Mouse (Mus musculus): ENCODE measurements around the gene Dyx1c1. TPM values are rescaled to one million over a fixed set of nuclear protein-coding genes. Genes with fewer than 3 reads are reported as not detected.

The Dyx1c1 gene
- polyA plus RNA-seq, 1 experiment: 0.06 TPM

DNA sequence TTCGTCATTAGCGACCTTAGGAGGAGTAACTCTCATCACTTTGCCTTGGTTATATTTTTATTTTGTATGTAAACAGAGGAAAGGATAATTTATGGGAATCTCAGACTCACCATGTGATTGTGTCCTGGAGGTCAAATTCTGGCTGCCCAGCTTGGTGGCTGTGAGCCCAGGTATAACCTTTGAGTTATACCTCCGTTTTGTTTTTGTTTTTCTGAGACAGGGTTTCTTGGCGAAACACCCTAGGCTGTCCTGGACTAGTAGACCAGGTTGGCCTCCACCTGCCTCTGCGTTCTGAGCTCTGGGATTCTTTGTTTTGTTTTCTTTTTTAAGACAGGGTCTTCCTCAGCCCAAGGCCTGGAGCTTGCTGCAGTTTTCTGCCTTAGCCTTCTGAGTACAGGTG lies 30.1 kb downstream of the Dyx1c1 start:
- H3K4me1 ChIP-seq (ENCODE audit: control insufficient read depth, insufficient read depth, insufficient read length, low read length): no peaks in the 10 kb centered on the region; the same call in 1 of the 2 replicates
- H3K27ac ChIP-seq (ENCODE audit: insufficient read depth, low read depth, low read length): no peak overlapping the region
- no peaks in the 10 kb centered on the region for H3K36me3 ChIP-seq (ENCODE audit: control insufficient read depth, insufficient read depth, low read length)
- no peak for TF ChIP-seq CTCF (IDR thresholded peaks at IDR 0.05; ENCODE audit: extremely low read depth, insufficient read length, insufficient replicate concordance, low read depth, low read length)
- TF ChIP-seq POLR2A (IDR thresholded peaks at IDR 0.05; ENCODE audit: low read depth, low read length): no peak
- H3K27me3 ChIP-seq (ENCODE audit: control insufficient read depth, insufficient read depth, low read length): no peaks in the 10 kb centered on the region
- no peak overlapping the region for H3K4me3 ChIP-seq (ENCODE audit: low read depth, low read length)
- WGBS: 84% methylated on average over 5 of the region's 5 CpGs

DNA sequence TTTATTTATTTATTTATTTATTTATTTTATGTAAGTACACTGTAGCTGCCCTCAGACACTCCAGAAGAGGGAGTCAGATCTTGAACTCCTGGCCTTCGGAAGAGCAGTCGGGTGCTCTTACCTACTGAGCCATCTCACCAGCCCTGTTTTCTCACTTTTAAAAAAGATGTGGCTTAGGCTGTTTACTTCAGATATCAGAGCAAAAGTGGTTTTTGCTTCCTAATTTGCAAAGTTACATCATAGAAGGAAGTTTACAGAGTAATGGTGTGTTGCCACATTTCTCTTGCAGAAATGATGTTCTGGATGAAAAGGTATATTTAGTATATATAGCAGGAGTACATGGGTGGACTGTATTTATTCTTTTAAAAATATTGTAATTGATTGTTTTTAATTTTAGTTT lies 32.8 kb downstream of the Dyx1c1 start:
- TF ChIP-seq POLR2A (IDR thresholded peaks at IDR 0.05; ENCODE audit: low read depth, low read length): no peak
- no peak for TF ChIP-seq CTCF (IDR thresholded peaks at IDR 0.05; ENCODE audit: extremely low read depth, insufficient read length, insufficient replicate concordance, low read depth, low read length)
- H3K36me3 ChIP-seq (ENCODE audit: control insufficient read depth, insufficient read depth, low read length): no peaks in the 10 kb centered on the region
- H3K27ac ChIP-seq (ENCODE audit: insufficient read depth, low read depth, low read length): no peak overlapping the region
- H3K4me1 ChIP-seq (ENCODE audit: control insufficient read depth, insufficient read depth, insufficient read length, low read length): no peaks in the 10 kb centered on the region
- WGBS: 85% methylated on average over 2 of the region's 2 CpGs
- no peak overlapping the region for H3K4me3 ChIP-seq (ENCODE audit: low read depth, low read length)
- no peaks in the 10 kb centered on the region for H3K27me3 ChIP-seq (ENCODE audit: control insufficient read depth, insufficient read depth, low read length)

DNA sequence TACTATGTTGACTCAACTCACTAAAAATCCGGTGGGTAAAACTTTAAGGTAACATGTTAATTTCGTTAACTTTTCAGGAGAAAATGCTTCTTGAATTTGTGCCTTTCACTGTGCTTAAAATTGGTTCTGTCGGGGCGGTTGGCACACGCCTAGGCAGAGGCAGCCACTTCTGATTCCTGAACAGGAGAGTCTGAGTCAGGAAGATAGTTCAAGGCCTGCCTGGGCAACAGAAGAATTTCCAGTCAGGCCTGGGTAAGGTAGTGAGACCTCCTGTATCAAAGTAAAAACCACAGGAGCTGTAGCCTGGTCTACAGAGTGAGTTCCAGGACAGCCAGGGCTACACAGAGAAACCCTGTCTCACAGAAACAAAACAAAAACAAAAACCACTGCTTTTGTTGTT lies 34.0 kb downstream of the Dyx1c1 start:
- Histone ChIP-seq H3K36me3 (ENCODE audit: control insufficient read depth, insufficient read depth, low read length) (no peaks in the 10 kb centered on the region), H3K27me3 (ENCODE audit: control insufficient read depth, insufficient read depth, low read length) (no peaks in the 10 kb centered on the region), H3K4me3 (ENCODE audit: low read depth, low read length) (no peak overlapping the region), H3K27ac (ENCODE audit: insufficient read depth, low read depth, low read length) (no peak overlapping the region), H3K4me1 (ENCODE audit: control insufficient read depth, insufficient read depth, insufficient read length, low read length) (no peaks in the 10 kb centered on the region)
- 89% methylated on average over 5 of the region's 5 CpGs for WGBS
- TF ChIP-seq CTCF (IDR thresholded peaks at IDR 0.05; ENCODE audit: extremely low read depth, insufficient read length, insufficient replicate concordance, low read depth, low read length) (no peak), POLR2A (IDR thresholded peaks at IDR 0.05; ENCODE audit: low read depth, low read length) (no peak)

DNA sequence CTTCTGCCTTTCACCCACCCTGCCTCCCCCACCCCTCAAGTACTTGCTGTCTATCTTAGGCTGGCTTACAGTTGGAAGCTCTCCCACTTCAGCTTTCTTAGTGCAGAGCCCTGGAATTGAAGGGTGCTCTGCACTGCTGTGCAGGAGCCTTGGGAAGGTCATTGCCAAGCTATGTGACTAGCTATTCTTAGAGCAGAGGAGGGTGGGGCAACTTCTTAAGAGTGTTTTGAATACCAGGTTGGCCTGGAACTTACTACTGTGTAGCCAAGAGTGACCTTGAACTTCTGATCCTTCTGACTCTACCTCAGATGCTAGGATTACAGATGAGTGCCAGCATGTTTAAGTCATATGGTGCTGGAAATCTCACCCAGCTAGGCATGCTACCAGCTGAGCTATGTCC lies 37.6 kb downstream of the Dyx1c1 start:
- Histone ChIP-seq H3K27ac (ENCODE audit: insufficient read depth, low read depth, low read length) (no peak overlapping the region), H3K4me3 (ENCODE audit: low read depth, low read length) (no peak overlapping the region), H3K4me1 (ENCODE audit: control insufficient read depth, insufficient read depth, insufficient read length, low read length) (no peaks in the 10 kb centered on the region), H3K36me3 (ENCODE audit: control insufficient read depth, insufficient read depth, low read length) (peaks cover 11% of the 10 kb centered on the region), H3K27me3 (ENCODE audit: control insufficient read depth, insufficient read depth, low read length) (no peaks in the 10 kb centered on the region)
- no peak for TF ChIP-seq POLR2A (IDR thresholded peaks at IDR 0.05; ENCODE audit: low read depth, low read length)
- no peak for TF ChIP-seq CTCF (IDR thresholded peaks at IDR 0.05; ENCODE audit: extremely low read depth, insufficient read length, insufficient replicate concordance, low read depth, low read length)

DNA sequence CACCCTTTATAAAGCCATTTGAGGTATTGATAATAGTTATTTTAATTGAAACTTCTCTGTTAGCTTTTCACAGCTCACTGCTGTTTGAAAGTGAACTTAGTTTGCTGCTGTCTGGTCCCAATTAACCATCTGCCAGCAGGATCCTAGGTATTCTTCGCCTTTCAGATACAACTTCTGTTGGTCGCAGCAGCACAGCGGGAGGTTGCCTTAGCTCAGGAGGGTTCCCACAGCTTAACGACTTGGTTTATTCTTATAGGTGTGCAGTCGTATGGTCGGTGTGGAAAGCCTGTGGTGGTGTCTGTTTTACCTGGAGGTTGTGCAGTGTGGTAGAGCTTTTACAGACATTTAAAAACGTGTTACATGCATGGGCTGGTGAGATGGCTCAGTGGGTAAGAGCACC lies 38.2 kb downstream of the Dyx1c1 start:
- Histone ChIP-seq H3K4me1 (ENCODE audit: control insufficient read depth, insufficient read depth, insufficient read length, low read length) (no peaks in the 10 kb centered on the region), H3K27me3 (ENCODE audit: control insufficient read depth, insufficient read depth, low read length) (no peaks in the 10 kb centered on the region), H3K4me3 (ENCODE audit: low read depth, low read length) (no peak overlapping the region), H3K27ac (ENCODE audit: insufficient read depth, low read depth, low read length) (no peak overlapping the region), H3K36me3 (ENCODE audit: control insufficient read depth, insufficient read depth, low read length) (peaks cover 12% of the 10 kb centered on the region)
- 82% methylated on average over 7 of the region's 7 CpGs for WGBS
- no peak for TF ChIP-seq CTCF (IDR thresholded peaks at IDR 0.05; ENCODE audit: extremely low read depth, insufficient read length, insufficient replicate concordance, low read depth, low read length)
- no peak for TF ChIP-seq POLR2A (IDR thresholded peaks at IDR 0.05; ENCODE audit: low read depth, low read length)

DNA sequence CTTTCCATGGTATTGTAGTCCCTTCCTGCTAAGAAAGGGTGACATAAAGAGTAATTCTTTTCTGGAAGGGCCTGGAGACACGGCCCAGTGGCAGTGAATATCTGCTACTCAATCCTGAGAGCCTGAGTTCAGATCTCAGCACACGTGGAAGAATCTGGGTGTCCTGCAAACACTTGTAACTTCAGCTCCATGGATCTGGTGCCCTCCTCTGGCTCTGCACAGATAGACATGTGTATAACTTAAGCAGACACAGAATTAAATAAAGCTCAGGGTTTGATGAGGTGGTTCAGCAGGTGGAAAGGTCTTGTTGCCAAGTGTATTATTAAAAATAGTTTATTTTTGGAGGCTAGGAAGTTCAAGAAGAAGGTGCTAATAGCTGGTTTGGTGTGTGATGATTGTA lies 41.9 kb downstream of the Dyx1c1 start:
- H3K27me3 ChIP-seq (ENCODE audit: control insufficient read depth, insufficient read depth, low read length): no peaks in the 10 kb centered on the region
- H3K27ac ChIP-seq (ENCODE audit: insufficient read depth, low read depth, low read length): no peak overlapping the region
- H3K36me3 ChIP-seq (ENCODE audit: control insufficient read depth, insufficient read depth, low read length): peaks cover 22% of the 10 kb centered on the region
- no peak for TF ChIP-seq CTCF (IDR thresholded peaks at IDR 0.05; ENCODE audit: extremely low read depth, insufficient read length, insufficient replicate concordance, low read depth, low read length)
- no peak for TF ChIP-seq POLR2A (IDR thresholded peaks at IDR 0.05; ENCODE audit: low read depth, low read length)
- no peak overlapping the region for H3K4me3 ChIP-seq (ENCODE audit: low read depth, low read length)
- H3K4me1 ChIP-seq (ENCODE audit: control insufficient read depth, insufficient read depth, insufficient read length, low read length): no peaks in the 10 kb centered on the region
- WGBS: 71% methylated on average over 2 of the region's 2 CpGs

DNA sequence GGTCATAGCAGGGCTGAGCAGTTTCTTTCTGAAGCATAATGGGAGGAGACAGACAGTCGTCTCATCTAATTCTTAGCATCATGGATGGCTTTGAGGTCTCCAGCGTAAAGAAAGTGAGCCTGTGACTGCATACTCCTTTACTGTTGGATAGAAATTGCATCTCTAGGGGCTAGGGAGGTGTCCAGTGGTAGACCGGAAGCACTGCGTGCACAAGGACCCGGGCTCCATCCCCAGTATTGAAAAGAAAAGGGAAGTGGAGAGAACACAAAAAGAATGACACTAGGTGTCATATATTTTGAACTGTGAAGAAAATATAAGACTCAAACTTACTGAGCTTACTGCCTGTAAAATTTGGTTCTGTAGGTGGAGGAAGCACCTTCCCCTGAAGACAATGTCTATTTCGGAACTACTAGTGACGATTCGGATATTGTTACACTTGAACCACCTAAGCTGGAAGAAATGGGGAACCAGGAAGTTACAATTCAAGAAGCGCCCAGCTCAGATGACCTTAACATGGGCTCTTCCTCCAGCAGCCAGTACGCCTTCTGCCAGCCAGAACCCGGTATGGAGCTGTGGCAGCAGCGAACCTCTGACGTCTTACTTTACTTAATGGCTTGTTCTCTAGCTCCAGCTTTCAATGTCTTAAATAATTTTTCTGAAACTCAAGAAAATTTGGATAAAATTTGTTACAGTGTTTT lies 42.9 kb downstream of the Dyx1c1 start:
- 82% methylated on average over 13 of the region's 13 CpGs for WGBS
- Histone ChIP-seq H3K27me3 (ENCODE audit: control insufficient read depth, insufficient read depth, low read length) (no peaks in the 10 kb centered on the region), H3K27ac (ENCODE audit: insufficient read depth, low read depth, low read length) (no peak overlapping the region), H3K36me3 (ENCODE audit: control insufficient read depth, insufficient read depth, low read length) (peaks cover 30% of the 10 kb centered on the region), H3K4me3 (ENCODE audit: low read depth, low read length) (no peak overlapping the region), H3K4me1 (ENCODE audit: control insufficient read depth, insufficient read depth, insufficient read length, low read length) (no peaks in the 10 kb centered on the region)
- no peak for TF ChIP-seq CTCF (IDR thresholded peaks at IDR 0.05; ENCODE audit: extremely low read depth, insufficient read length, insufficient replicate concordance, low read depth, low read length)
- TF ChIP-seq POLR2A (IDR thresholded peaks at IDR 0.05; ENCODE audit: low read depth, low read length): no peak
